Mouse (Mus musculus): Measurements from ENCODE around the gene Ykt6.

- TF ChIP-seq POLR2A (IDR thresholded peaks at IDR 0.05; ENCODE audit: borderline replicate concordance, control insufficient read depth, low read depth, low read length) (no peak), CTCF (IDR thresholded peaks at IDR 0.05; ENCODE audit: control insufficient read depth, insufficient read depth, low read length) (no peak)
Observed at GRCm38 (mm10) chr11:6016797-6017395, 61.4 kb downstream of the Ykt6 start.

Measured in bone marrow, adult 2 months (tissue).